Mouse (Mus musculus): ENCODE results near the gene Ntm. TPM values are rescaled to one million over a fixed set of nuclear protein-coding genes. Genes with fewer than 3 reads are reported as not detected.
A peak's percentile ranks its signal among the peaks of the same experiment; 100 is the strongest.

Ntm gene
- polyA plus RNA-seq, 1 experiment from 2014 or later = 0.76 TPM

- Histone ChIP-seq H3K27me3 (replicated peaks; ENCODE audit: insufficient read depth, low read length) (no peaks in the 10 kb centered on the region), H3K4me2 (replicated peaks; ENCODE audit: low read depth, low read length) (no peak overlapping the region), H3K4me3 (ENCODE audit: low read depth, low read length) (no peak overlapping the region), H3K4me1 (ENCODE audit: insufficient read depth, low read depth, low read length) (no peaks in the 10 kb centered on the region), H3K36me3 (ENCODE audit: insufficient read depth, low read length) (no peaks in the 10 kb centered on the region), H3K27ac (ENCODE audit: low read length) (no peak overlapping the region), H3K9ac (replicated peaks; ENCODE audit: low read depth) (no peak overlapping the region), H3K9me3 (ENCODE audit: low read length) (no peaks in the 10 kb centered on the region)
- peak; percentile 62 for DNase-seq (ENCODE audit: low spot score)
- 16% methylated on average over 3 of the region's 3 CpGs for WGBS
- ATAC-seq = peak; percentile 65
- TF ChIP-seq CTCF (IDR thresholded peaks at IDR 0.05) (no peak), EP300 (IDR thresholded peaks at IDR 0.05) (peak; percentile 35; the same call in 1 of the 2 replicates)
These were observed 630.4 kb downstream of the Ntm start for GRCm38 (mm10) chr9:29332296-29333090.

- DNase-seq (ENCODE audit: low spot score) (no peak), ATAC-seq (no peak)
- Histone ChIP-seq H3K4me1 (ENCODE audit: insufficient read depth, low read depth, low read length) (no peaks in the 10 kb centered on the region), H3K9ac (replicated peaks; ENCODE audit: low read depth) (no peak overlapping the region), H3K9me3 (ENCODE audit: low read length) (no peaks in the 10 kb centered on the region), H3K36me3 (ENCODE audit: insufficient read depth, low read length) (no peaks in the 10 kb centered on the region), H3K4me3 (ENCODE audit: low read depth, low read length) (no peak overlapping the region), H3K27ac (ENCODE audit: low read length) (no peak overlapping the region), H3K27me3 (replicated peaks; ENCODE audit: insufficient read depth, low read length) (no peaks in the 10 kb centered on the region), H3K4me2 (replicated peaks; ENCODE audit: low read depth, low read length) (no peak overlapping the region)
- WGBS = 77% methylated on average over 3 of the region's 3 CpGs
- no peak for TF ChIP-seq EP300 (IDR thresholded peaks at IDR 0.05)
- no peak for TF ChIP-seq CTCF (IDR thresholded peaks at IDR 0.05)
These were observed 632.5 kb downstream of the Ntm start for GRCm38 (mm10) chr9:29330486-29330885.

- peak; percentile 61 for DNase-seq (ENCODE audit: low spot score)
- no peak overlapping the region for H3K27ac ChIP-seq (ENCODE audit: low read length)
- H3K9me3 ChIP-seq (ENCODE audit: low read length) = no peaks in the 10 kb centered on the region
- H3K4me1 ChIP-seq (ENCODE audit: insufficient read depth, low read depth, low read length) = no peaks in the 10 kb centered on the region
- WGBS = 50% methylated on average over 3 of the region's 3 CpGs
- H3K27me3 ChIP-seq (replicated peaks; ENCODE audit: insufficient read depth, low read length) = no peaks in the 10 kb centered on the region
- H3K9ac ChIP-seq (replicated peaks; ENCODE audit: low read depth) = no peak overlapping the region
- peak; percentile 72 for ATAC-seq
- TF ChIP-seq CTCF (IDR thresholded peaks at IDR 0.05) (no peak), EP300 (IDR thresholded peaks at IDR 0.05) (no peak)
- no peak overlapping the region for H3K4me2 ChIP-seq (replicated peaks; ENCODE audit: low read depth, low read length)
- no peak overlapping the region for H3K4me3 ChIP-seq (ENCODE audit: low read depth, low read length)
- no peaks in the 10 kb centered on the region for H3K36me3 ChIP-seq (ENCODE audit: insufficient read depth, low read length)
These were observed 636.7 kb downstream of the Ntm start for GRCm38 (mm10) chr9:29326283-29326682.

GRCm38 (mm10) chr9:29325137-29325536, 637.8 kb downstream of the Ntm start:
- Histone ChIP-seq H3K36me3 (ENCODE audit: insufficient read depth, low read length) (no peaks in the 10 kb centered on the region), H3K27me3 (replicated peaks; ENCODE audit: insufficient read depth, low read length) (no peaks in the 10 kb centered on the region), H3K9ac (replicated peaks; ENCODE audit: low read depth) (no peak overlapping the region), H3K4me1 (ENCODE audit: insufficient read depth, low read depth, low read length) (no peaks in the 10 kb centered on the region), H3K4me2 (replicated peaks; ENCODE audit: low read depth, low read length) (no peak overlapping the region), H3K4me3 (ENCODE audit: low read depth, low read length) (no peak overlapping the region), H3K27ac (ENCODE audit: low read length) (no peak overlapping the region), H3K9me3 (ENCODE audit: low read length) (no peaks in the 10 kb centered on the region)
- DNase-seq (ENCODE audit: low spot score) (no peak), ATAC-seq (no peak)
- 74% methylated on average over 8 of the region's 8 CpGs for WGBS
- TF ChIP-seq EP300 (IDR thresholded peaks at IDR 0.05) = no peak
- no peak for TF ChIP-seq CTCF (IDR thresholded peaks at IDR 0.05)

- WGBS = 47% methylated on average over 1 of the region's 1 CpGs
- no peaks in the 10 kb centered on the region for H3K36me3 ChIP-seq (ENCODE audit: insufficient read depth, low read length)
- ATAC-seq (no peak), DNase-seq (ENCODE audit: low spot score) (no peak)
- H3K27me3 ChIP-seq (replicated peaks; ENCODE audit: insufficient read depth, low read length) = no peaks in the 10 kb centered on the region
- TF ChIP-seq EP300 (IDR thresholded peaks at IDR 0.05) (no peak), CTCF (IDR thresholded peaks at IDR 0.05) (no peak)
- no peak overlapping the region for H3K27ac ChIP-seq (ENCODE audit: low read length)
- H3K4me3 ChIP-seq (ENCODE audit: low read depth, low read length) = no peak overlapping the region
- no peaks in the 10 kb centered on the region for H3K9me3 ChIP-seq (ENCODE audit: low read length)
- no peak overlapping the region for H3K4me2 ChIP-seq (replicated peaks; ENCODE audit: low read depth, low read length)
- no peak overlapping the region for H3K9ac ChIP-seq (replicated peaks; ENCODE audit: low read depth)
- 0 out of 2 replicates have a peak, but pooled peaks cover 3% of the 10 kb centered on the region for H3K4me1 ChIP-seq (ENCODE audit: insufficient read depth, low read depth, low read length)
These were observed 643.7 kb downstream of the Ntm start for GRCm38 (mm10) chr9:29319197-29319596.

GRCm38 (mm10) chr9:29318676-29319162, 644.2 kb downstream of the Ntm start:
- TF ChIP-seq CTCF (IDR thresholded peaks at IDR 0.05) (no peak), EP300 (IDR thresholded peaks at IDR 0.05) (no peak)
- ATAC-seq (no peak), DNase-seq (ENCODE audit: low spot score) (no peak)
- no peaks in the 10 kb centered on the region for H3K9me3 ChIP-seq (ENCODE audit: low read length)
- H3K4me1 ChIP-seq (ENCODE audit: insufficient read depth, low read depth, low read length) = 0 out of 2 replicates have a peak, but pooled peaks cover 3% of the 10 kb centered on the region
- H3K4me3 ChIP-seq (ENCODE audit: low read depth, low read length) = no peak overlapping the region
- no peak overlapping the region for H3K27ac ChIP-seq (ENCODE audit: low read length)
- no peak overlapping the region for H3K9ac ChIP-seq (replicated peaks; ENCODE audit: low read depth)
- no peak overlapping the region for H3K4me2 ChIP-seq (replicated peaks; ENCODE audit: low read depth, low read length)
- 67% methylated on average over 8 of the region's 8 CpGs for WGBS
- no peaks in the 10 kb centered on the region for H3K27me3 ChIP-seq (replicated peaks; ENCODE audit: insufficient read depth, low read length)
- no peaks in the 10 kb centered on the region for H3K36me3 ChIP-seq (ENCODE audit: insufficient read depth, low read length)
